Mouse (Mus musculus) cerebellum, postnatal 10 days (tissue): Measurements from ENCODE around the gene Sptbn4.

ENCODE experiments used
- DNase-seq, 2 experiments: peaks; one replicate each; pipeline ENCODE4 v3.0.0; 2021; ENCODE audit warnings: mixed read lengths in 2 of 2

Sptbn4 gene

GRCm38 (mm10) chr7:27429135-27429534, 18.4 kb downstream of the Sptbn4 start:
- peak in 1 of 2 experiments; percentile 70 for DNase-seq

DNA sequence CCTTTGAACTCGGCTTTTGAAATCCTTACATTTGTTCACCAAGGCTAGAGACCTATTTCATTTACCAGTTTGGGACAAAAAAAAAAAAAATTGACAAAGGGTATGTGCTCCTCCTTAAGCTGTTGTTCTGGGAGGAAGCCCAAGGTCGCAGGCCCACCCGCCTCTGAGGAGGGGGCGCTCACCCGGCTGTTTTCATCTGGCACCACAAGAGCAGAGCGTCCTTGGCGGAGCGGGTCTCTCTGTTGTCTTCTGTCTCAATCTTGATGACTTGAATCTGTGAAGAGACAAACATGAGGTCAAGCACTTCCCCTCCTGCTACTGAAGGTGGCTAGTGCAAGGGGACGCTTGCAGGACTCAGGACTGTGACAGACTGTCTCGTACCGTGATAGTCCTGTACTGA, 19.5 kb downstream of the Sptbn4 start:
- DNase-seq, result peak; percentile 66 to 69

- DNase-seq, result peak; percentile 93 to 95
Measured at GRCm38 (mm10) chr7:27427387-27427786, 20.1 kb downstream of the Sptbn4 start.

- DNase-seq, result peak; percentile 77 to 88
Measured at GRCm38 (mm10) chr7:27423556-27424326, 23.7 kb downstream of the Sptbn4 start.

GRCm38 (mm10) chr7:27419101-27419500, 28.4 kb downstream of the Sptbn4 start:
- DNase-seq, result no peak

- no peak for DNase-seq
Measured at GRCm38 (mm10) chr7:27417151-27417550, 30.3 kb downstream of the Sptbn4 start.

- DNase-seq, result peak; percentile 92 to 93
Measured at GRCm38 (mm10) chr7:27408379-27409176, 38.9 kb downstream of the Sptbn4 start.

DNA sequence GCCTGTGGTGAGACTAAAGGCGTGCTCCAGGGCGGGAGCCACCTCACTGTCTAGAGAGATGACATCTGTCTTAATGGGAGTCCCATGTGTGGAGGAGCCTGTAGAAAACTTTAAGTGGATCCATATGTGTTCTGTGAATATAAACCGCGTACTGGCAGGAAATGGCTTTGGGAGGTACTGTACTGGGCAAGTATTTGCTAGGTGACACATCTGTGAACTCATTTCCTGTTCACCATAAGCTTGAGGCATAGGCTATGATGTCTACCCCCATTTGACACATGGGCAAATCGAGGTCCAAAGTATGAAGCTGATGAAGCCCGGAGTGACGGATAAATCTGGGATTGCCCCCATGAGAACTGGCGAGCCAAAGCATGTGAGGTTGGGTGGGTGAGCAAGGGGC, 39.7 kb downstream of the Sptbn4 start:
- peak in 1 of 2 experiments; percentile 25 for DNase-seq

- DNase-seq, result peak in 1 of 2 experiments; percentile 65
Measured at GRCm38 (mm10) chr7:27406481-27406880, 41.0 kb downstream of the Sptbn4 start.

DNA sequence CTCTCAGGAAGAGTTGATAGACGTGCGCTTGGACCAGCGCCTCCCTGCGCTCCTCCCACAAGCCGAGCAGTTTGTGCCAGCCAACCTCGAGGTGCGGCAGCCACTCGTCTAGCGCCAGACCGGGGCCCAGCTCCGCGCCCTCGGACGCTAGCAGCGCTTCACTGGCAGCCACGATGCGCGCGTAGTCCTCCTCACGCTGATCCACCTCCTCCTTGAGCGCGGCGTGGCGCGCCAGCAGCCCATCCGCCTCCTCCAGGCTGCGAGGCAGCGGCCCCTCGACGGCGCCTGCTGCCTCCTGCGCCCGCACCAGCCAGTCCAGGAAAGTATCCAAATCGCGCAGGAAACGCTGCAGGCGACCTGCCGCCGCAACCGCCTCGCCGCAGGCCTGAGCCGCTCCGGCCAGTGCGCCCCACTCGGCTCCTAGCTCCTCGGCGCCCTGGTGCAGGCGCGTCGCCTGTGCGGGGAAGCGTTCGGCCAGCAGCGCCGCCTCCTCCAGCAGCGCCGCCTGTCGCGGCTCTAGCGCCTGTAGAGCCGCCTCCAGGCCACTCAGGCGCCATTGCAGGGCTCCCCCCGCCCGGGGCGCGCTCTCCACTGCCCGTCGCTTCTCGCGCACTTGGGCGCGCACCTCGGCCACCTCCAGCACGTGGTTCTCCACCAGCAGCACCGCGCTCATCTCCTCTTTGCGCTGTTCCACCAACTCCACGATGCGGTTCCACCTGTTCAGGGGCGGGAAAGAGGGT, 43.1 kb downstream of the Sptbn4 start:
- peak; percentile 66 to 68 for DNase-seq

DNA sequence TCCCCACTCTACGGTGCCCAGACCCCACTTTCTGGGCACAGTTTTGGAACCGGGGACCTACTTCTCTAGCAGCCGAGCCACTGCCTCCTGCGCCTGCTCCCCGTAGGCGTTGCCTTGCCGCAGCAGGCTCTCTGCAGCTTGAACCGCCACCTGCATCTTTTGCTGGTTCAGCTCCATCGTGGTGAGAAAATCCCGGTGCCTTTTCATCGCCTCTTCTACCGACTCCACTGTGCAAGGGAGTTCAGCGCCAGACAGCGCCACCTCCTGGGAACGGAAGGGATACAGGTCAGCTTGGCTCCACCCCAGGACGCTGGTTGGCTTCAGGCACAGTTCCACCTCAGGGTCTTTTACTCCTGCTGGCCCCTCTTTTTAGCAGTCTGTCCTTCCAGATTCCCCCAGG, 44.8 kb downstream of the Sptbn4 start:
- peak; percentile 93 to 95 for DNase-seq

DNA sequence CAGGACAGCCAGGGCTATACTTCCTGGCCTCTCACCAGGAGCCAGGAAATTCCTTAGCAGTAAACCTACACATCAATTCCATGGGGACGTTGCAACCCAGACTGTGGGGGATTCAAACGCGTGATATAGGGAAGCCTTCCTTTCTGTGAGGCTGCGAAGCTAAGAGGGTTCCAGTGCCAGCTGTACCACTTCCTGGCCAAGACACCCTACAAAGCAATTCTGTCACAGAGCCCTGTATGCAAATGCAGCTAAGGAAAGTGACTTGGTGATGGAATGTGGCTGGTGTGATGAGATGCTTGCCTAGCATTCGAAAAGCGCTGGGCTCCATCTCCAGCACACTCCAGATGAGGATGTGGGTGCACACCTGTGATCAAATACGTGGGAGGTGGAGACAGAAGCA, 46.9 kb downstream of the Sptbn4 start:
- no peak for DNase-seq

DNA sequence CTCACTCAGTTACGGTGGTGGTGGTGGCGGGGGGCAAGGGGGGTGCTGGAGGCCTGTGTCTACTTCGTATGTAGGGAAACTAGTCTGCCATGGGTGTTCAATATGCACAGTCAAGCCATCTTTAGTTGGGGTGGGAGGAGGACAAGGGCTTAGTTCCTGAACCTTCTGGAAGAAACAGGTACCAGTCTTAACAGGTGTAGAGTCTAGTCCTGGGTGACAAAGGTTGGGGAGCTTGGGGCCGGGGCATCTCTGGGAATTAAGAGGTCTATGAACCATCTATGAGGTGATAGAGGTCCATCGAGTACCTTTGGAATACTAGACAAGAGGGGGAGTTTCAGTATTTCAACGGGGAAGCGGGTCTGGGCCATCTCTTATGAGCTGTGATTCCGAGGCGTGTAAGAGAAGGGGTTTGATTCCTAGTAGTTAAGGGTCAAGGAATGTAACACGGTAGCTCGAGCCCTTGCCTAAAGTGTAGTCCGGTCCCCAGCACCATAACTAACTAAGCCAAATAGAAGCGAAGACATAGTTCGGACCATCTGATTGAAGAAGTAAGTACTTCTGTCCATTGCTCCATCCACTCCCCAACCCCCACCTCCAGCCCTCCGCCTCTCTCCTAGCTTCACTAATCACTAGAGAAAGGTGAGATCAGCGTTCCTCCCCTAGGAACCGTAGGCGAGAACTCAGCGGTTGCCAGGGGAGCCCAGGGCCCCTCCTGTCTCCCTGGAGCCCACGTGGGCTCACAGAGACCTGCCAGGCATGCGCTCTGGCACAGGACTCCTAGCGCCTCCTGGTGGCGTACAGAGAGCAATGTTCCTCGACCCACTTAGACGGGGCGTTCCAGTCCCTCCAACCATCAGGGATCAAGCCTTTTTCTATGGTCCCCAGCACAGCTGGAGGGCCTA, 50.2 kb downstream of the Sptbn4 start:
- peak; percentile 65 to 78 for DNase-seq

GRCm38 (mm10) chr7:27396184-27397047, 51.1 kb downstream of the Sptbn4 start:
- peak; percentile 85 to 86 for DNase-seq

DNA sequence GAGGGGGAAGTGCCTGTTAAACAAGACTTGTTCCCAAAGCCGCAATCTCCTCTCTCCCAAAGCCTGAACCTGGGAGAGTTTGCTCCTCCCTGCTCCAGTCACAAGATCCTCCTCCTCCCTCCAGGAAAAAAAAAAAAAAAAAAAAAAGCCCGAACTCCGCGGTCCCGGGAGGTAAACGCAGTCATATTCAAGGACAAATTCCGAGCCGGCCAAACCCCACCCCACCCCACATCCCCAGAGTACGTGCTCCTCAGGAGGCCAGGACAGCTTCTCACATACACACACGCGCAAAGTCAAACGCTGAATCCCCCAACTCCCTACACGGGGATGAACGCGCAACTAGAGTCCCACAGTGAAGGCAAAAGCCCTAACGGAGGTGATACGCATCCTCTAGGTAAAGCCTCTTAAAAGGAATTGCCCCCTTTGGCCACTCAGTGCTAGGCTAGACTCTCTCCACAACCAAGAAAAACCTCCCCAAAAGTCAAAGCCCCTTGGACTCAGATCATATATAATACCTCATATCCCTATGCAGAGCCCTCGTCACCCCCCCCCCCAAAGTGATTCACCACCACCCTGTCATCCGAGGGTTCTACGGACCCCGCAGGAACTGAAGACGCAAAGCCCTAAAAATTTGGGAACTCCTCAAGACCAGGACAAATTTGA, 51.8 kb downstream of the Sptbn4 start:
- peak; percentile 42 to 56 for DNase-seq

GRCm38 (mm10) chr7:27391416-27391815, 56.1 kb downstream of the Sptbn4 start:
- DNase-seq, result peak; percentile 31 to 44

DNA sequence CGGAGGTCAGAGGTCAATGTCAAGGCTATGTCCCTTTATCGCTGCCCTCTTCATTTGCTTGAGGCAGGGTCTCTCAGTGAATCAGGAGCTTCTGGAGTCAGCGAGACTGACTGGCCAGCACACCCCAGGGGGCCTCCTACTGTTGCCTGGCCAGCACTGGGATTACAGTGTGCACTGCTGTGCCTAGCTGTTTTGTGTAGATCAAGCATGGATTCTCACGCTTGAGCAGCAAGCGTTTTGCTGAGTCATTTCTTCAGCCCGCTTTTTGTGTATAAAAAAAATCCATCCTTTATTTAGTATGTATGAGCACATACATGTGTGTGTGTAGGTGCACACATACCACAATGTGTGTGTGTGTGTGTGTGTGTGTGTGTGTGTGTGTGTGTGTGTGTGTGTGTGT, 58.3 kb downstream of the Sptbn4 start:
- DNase-seq, result no peak

- peak; percentile 71 to 73 for DNase-seq
Measured at GRCm38 (mm10) chr7:27384731-27385130, 62.8 kb downstream of the Sptbn4 start.

DNA sequence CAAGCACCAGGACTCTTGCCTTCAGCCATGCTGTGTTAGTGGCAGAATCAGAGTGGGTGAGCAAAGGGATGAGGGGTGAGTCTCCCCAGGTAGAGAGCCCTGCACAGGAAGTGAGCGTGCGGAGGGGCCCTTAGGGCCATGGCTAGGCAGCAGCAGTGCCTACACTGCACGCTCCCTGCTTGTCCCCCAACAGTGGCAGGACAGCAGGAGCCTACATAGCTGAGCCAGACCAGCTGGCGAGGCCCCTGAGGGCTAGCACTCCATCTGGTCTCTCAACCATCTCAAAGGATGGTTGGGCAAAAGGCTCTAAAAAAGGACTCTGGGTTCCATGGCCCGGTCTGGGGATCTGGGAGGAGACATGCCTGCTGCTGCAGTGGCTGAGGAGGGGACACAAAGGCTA, 63.4 kb downstream of the Sptbn4 start:
- peak; percentile 49 to 58 for DNase-seq

- DNase-seq, result no peak
Measured at GRCm38 (mm10) chr7:27383233-27383632, 64.3 kb downstream of the Sptbn4 start.

- no peak for DNase-seq
Measured at GRCm38 (mm10) chr7:27381560-27381959, 65.9 kb downstream of the Sptbn4 start.
